Comparison of ENCODE assay signal across 18 mouse cellular contexts in genomic region chr2:31863766-31864165, GRCm38 (mm10). TPM values are rescaled to one million over a fixed set of nuclear protein-coding genes. Genes with fewer than 3 reads are reported as not detected.
"Had no signal": no experiment of that assay in that cellular context is flagged by ENCODE, and none has a peak within 500 bp of the region (broad histone marks: within the 10 kb centered on the region; RNA-seq: fewer than 3 reads in every experiment).

No protein-coding gene starts in this region.

- H3K9ac ChIP-seq: liver, postnatal 0 days; lung, embryonic 15.5 days; midbrain, embryonic 12.5 days; neural tube, embryonic 12.5 days; stomach, embryonic 15.5 days had no signal

- DNase-seq: liver, postnatal 0 days; lung, adult 2 months; lung, postnatal 14 days; lung, postnatal 36 days; midbrain, embryonic 14.5 days; right cerebral cortex, postnatal 14 days; thymus, adult 2 months; thymus, postnatal 25 days; thymus, postnatal 4 days had no signal

- H3K9me3 ChIP-seq: lung, embryonic 15.5 days; megakaryocyte, embryonic 14.5 days; midbrain, embryonic 12.5 days; neural tube, embryonic 12.5 days; stomach, embryonic 15.5 days had no signal

- H3K36me3 ChIP-seq: lung, embryonic 15.5 days; midbrain, embryonic 12.5 days; neural tube, embryonic 12.5 days; stomach, embryonic 15.5 days had no signal

- ATAC-seq: liver, postnatal 0 days; lung, postnatal 0 days had no signal

- H3K4me3 ChIP-seq: lung, embryonic 15.5 days; megakaryocyte, embryonic 14.5 days; midbrain, embryonic 12.5 days; neural tube, embryonic 12.5 days; stomach, embryonic 15.5 days had no signal

- H3K4me2 ChIP-seq: lung, embryonic 15.5 days; midbrain, embryonic 12.5 days; neural tube, embryonic 12.5 days; stomach, embryonic 15.5 days had no signal

- H3K4me1 ChIP-seq: lung, embryonic 15.5 days; megakaryocyte, embryonic 14.5 days; stomach, embryonic 15.5 days had no signal

- H3K27ac ChIP-seq: lung, embryonic 15.5 days; macrophage; midbrain, embryonic 12.5 days; neural tube, embryonic 12.5 days; stomach, embryonic 15.5 days; stomach, postnatal 0 days had no signal

RNA-seq across cellular contexts. Expression of gene Fibcd1, which starts 18.0 kb away (rescaled TPM):
- polyA plus RNA-seq: liver, postnatal 0 days; lung, embryonic 15.5 days; macrophage had no signal

RNA-seq across cellular contexts. Expression of gene Lamc3, which starts 23.3 kb away (rescaled TPM):
- polyA plus RNA-seq: macrophage had no signal

RNA-seq across cellular contexts. Expression of gene Qrfp, which starts 53.4 kb away (rescaled TPM):
- polyA plus RNA-seq: macrophage; neural tube, embryonic 14.5 days had no signal
